Mouse (Mus musculus) bone marrow macrophage, adult 2 months (primary cell): ENCODE results near the gene Mkrn2.

ENCODE experiments used
- CTCF ChIP-seq: IDR thresholded peaks from 2 replicates; pipeline ENCODE4 v1.5.1; 2012; ENCODE audit warnings: low read depth, mild to moderate bottlenecking, low read length, moderate library complexity
- POLR2A ChIP-seq: IDR thresholded peaks from 2 replicates; pipeline ENCODE4 v1.6.1; 2012; ENCODE audit warnings: mild to moderate bottlenecking, low read depth, low read length, borderline replicate concordance

GRCm38 (mm10) chr6:115558176-115558575 is 43.5 kb upstream of the Mkrn2 start:
- TF ChIP-seq CTCF (no peak), POLR2A (no peak)
